Mouse (Mus musculus): ENCODE measurements around the gene Olfr323. TPM values are rescaled to one million over a fixed set of nuclear protein-coding genes. Genes with fewer than 3 reads are reported as not detected.

Olfr323 gene
- total RNA-seq, 2 experiments from 2014 or later, result not detected

DNA sequence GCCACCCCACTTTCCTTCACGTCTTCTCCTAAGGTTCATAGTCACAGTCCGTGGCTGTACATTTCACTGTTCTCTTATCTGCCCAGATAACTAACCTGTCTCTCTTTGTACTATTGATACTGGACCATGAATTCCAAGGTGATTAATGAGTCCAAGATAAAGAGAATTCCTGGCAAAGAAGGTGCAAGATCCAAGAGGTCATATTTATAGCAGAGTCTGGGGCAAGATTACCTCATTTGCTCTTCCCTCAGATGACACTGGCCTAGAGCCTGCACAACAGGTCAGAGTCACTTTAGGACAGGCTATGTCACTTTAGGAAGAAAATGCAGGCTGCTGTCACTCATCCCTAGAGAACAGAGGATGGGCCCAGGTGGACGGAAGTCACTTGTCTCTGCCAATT, 25.1 kb downstream of the Olfr323 start:
- ATAC-seq (replicated peaks; ENCODE audit: low FRiP score, poor library complexity, severe bottlenecking), result no peak

DNA sequence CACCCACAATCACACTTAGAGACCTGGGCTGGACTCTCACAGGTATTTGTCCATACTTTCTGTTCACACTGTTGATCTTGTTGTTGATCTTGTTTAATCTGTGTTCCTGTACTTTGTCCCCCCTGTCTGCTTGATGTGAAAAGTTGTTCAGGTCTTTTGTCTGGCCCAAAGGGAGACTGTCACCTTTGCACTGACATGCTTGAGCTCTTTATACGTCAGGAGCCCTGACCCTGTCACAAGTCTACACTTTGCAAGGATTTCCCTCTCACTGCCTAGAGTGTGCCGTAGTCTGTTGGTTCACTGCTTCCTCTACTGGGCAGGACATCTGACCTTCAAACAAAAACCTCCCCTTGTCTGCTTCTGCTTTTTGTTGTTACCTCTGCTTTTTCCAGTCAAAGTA, 25.6 kb downstream of the Olfr323 start:
- no peak for ATAC-seq (replicated peaks; ENCODE audit: low FRiP score, poor library complexity, severe bottlenecking)

DNA sequence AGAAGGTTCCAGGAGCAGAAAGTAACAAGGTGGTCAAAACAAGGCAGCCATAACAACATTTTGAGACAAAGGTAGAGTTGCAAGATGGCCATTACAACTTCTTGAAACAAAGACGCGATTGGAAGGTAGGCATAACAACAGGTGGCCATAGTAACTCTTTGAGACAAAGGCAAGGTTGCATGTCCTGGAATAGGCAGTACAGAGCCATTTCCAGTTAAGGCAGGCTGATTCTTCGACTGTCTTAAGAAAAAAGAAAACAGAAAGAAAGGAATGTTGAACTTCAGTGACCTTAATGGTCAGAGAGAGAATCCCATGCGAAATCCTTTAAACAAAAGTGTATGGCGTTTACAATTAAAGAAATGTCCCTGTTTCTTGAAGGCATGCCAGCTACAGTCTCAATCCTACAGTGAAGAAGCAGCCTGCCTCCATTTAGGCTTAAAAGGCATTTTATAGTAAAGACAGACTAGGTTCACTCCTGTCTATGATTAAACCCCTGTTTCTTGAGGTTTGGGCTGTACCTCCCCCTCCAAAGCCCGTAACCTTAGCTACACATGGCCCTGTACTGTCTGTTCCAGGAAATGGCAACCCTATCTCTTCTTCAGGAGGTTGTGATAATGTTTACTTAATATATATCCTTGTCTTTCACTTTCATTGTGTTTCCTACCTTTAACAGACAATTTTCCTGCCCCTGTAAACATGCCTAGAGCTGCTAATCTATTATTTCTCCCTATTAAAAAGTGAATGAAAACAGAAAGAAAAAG, 27.3 kb downstream of the Olfr323 start:
- ATAC-seq (replicated peaks; ENCODE audit: low FRiP score, poor library complexity, severe bottlenecking), result no peak

DNA sequence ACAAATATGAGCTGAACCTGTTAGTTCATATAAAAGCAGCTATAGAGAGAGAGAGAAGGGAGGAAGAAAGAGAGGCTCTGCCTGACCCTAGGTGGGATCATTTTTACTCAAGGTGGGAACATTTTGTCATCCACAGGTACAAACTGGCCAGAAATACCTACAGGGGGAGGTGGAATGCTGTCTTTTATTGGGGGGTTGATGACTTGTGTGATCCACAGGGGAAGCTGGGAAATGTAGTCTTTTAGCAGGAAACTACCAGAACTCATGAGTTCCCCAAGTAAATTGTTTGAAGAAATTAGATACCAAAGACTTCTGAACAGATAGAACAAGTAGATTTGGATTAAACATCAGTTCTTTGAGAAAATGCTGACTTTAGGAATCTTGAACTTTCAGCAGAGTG, 28.2 kb downstream of the Olfr323 start:
- no peak for ATAC-seq (replicated peaks; ENCODE audit: low FRiP score, poor library complexity, severe bottlenecking)

DNA sequence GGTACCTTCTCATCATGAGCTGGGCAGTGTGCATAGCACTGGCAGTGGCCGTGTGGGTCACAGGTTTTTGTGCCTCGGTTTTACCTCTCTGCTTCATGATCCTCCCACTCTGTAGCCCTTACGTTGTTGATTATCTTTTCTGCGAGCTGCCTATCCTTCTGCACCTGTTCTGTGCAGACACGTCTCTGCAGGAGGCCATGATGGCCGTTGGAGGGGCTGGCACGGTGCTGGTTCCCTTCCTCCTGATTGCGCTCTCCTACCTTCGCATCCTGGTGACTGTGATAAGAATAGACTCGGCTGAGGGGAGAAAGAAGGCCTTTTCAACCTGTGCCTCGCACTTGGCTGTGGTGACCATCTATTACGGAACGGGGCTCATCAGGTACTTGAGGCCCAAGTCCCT, 32.5 kb downstream of the Olfr323 start:
- no peak for ATAC-seq (replicated peaks; ENCODE audit: low FRiP score, poor library complexity, severe bottlenecking)

DNA sequence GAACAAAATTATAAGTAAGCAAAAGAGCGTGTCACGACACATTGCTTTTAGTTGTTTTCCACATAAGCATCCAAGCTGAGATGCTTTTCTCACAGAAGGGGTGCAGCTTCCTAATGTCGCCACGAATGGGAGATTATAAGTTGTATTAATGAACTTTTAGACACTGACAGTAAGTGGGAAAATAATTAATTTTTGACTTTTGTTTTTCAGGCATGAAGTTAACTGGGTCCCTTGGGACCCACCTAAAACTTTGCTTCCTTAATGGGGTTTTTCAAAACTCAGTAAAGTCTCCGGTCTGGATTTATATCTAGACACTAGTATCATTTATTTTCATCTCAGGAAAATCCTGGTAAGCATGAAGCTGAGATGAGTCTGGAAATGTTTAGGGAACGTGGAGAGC, 35.5 kb downstream of the Olfr323 start, which contains the start of gene Olfr324:
Gene Olfr324 (plus strand): TSS at position 301 of the 400 bp plus-strand sequence.
- no peak for ATAC-seq (replicated peaks; ENCODE audit: low FRiP score, poor library complexity, severe bottlenecking)

DNA sequence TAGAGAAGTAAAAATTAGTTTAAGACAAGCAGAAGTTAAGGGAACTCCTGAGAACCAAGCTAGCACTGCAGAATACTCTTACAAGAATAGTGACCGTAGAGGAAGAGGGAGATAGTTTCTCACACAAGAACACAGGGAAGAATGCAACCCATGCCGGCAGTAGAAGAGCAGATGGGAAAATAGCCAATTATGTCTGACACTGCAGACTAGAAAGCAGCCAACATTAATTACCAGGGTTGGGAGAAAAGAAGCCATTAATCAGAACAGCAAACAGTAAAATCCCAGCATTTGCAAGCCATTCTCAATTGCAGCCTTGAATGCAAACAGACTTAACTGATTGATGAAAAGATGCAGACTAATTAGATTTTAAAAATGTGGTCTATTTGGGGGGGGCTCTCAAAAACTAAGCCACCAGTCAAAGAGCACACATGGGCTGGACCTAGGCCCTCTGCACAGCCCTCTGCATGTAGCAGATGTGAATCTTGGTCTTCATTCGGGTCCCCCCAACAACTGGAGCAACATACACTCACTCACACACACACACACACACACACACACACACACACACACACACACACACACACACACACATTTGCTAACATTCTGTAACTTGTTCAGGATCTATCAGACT, 41.6 kb downstream of the Olfr323 start:
- no peak for ATAC-seq (replicated peaks; ENCODE audit: low FRiP score, poor library complexity, severe bottlenecking)

DNA sequence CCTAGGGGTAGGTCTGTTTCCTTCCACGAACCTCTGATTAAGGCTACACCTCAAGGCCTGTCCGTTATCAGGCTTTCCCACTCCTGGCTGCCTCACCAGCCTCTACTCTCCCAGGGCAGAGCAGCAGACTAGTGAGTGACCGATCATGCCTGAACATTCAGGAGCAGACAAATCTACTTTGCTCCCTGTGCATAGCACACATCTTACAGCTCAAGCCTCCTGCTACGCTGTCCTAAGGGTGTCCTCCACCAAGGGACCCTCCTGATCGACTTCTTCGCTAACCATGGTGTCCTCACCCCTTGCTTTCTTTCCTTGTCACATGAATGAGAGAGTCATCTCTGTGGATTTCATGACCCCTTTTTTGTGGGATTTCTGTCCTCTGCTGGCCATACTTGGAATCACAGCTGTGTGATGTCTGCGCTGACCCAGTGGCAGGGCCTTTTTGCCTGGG, 42.4 kb downstream of the Olfr323 start:
- ATAC-seq (replicated peaks; ENCODE audit: low FRiP score, poor library complexity, severe bottlenecking), result peak; percentile 97

DNA sequence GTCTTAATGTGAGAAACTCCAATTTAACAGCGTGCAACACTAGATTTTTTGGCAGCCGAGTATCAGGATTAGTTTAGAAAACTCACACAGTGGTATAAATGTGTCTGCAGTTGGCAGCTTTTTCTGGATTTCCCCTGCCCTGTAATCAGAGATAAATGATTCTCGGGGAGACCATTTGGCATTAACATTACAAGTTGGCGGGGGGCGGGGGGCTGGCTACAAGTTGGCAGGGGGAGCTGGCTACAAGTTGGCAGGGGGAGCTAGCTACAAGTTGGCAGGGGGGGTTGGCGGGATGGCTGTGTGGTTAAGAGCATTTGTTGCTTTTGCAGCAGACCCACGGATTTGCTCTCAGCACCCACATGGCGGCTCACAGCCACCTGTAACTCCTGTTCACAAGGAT, 51.7 kb downstream of the Olfr323 start:
- ATAC-seq (replicated peaks; ENCODE audit: low FRiP score, poor library complexity, severe bottlenecking), result no peak

DNA sequence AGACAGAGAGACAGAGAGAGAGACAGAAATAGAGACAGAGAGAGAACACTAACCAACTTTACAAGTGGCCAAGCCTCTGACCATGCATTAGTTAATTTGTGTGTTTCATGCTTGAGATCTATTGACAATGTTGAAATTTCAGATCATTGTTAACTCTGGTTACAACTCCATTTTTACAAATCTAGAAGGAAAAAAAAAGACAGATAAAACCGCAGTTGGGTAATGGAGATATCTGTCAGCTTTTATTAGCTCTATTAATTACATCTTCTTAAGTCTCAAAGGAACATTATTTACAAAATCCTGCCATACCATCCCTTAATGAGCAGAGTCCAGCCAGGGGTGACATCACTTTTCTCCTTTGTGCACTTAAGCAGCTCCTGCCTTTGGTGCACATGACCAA, 52.9 kb downstream of the Olfr323 start, which contains the start of gene Olfr325:
Gene Olfr325 (plus strand): TSS at position 301 of the 400 bp plus-strand sequence.
- no peak for ATAC-seq (replicated peaks; ENCODE audit: low FRiP score, poor library complexity, severe bottlenecking)

Other genes starting within 250 kb of the Olfr323 start
- not detected in 2 replicates for gene 1810065E05Rik, start 209.4 kb downstream of the Olfr323 start, total RNA-seq (2015; ENCODE audit: low replicate concordance)
- gene 1810065E05Rik, start 209.4 kb downstream of the Olfr323 start, total RNA-seq (2017; ENCODE audit: low replicate concordance), result not detected in 2 replicates
- not detected in 2 replicates for gene Gm12253, start 197.9 kb downstream of the Olfr323 start, total RNA-seq (2015; ENCODE audit: low replicate concordance)
- gene Gm12253, start 197.9 kb downstream of the Olfr323 start, total RNA-seq (2017; ENCODE audit: low replicate concordance), result not detected in 2 replicates
- not detected in 2 replicates for gene Lypd9, start 177.6 kb downstream of the Olfr323 start, total RNA-seq (2015; ENCODE audit: low replicate concordance)
- not detected in 2 replicates for gene Lypd9, start 177.6 kb downstream of the Olfr323 start, total RNA-seq (2017; ENCODE audit: low replicate concordance)
- gene Olfr30, start 168.2 kb downstream of the Olfr323 start, total RNA-seq (2015; ENCODE audit: low replicate concordance), result not detected in 2 replicates
- gene Olfr30, start 168.2 kb downstream of the Olfr323 start, total RNA-seq (2017; ENCODE audit: low replicate concordance), result not detected in 2 replicates
- gene Olfr332, start 137.9 kb downstream of the Olfr323 start, total RNA-seq (2015; ENCODE audit: low replicate concordance), result not detected in 2 replicates
- gene Olfr332, start 137.9 kb downstream of the Olfr323 start, total RNA-seq (2017; ENCODE audit: low replicate concordance), result not detected in 2 replicates
- gene Olfr331, start 127.9 kb downstream of the Olfr323 start, total RNA-seq (2015; ENCODE audit: low replicate concordance), result not detected in 2 replicates
- not detected in 2 replicates for gene Olfr331, start 127.9 kb downstream of the Olfr323 start, total RNA-seq (2017; ENCODE audit: low replicate concordance)
- gene Olfr330, start 95.7 kb downstream of the Olfr323 start, total RNA-seq (2015; ENCODE audit: low replicate concordance), result not detected in 2 replicates
- not detected in 2 replicates for gene Olfr330, start 95.7 kb downstream of the Olfr323 start, total RNA-seq (2017; ENCODE audit: low replicate concordance)
- not detected in 2 replicates for gene Olfr329-ps, start 84.1 kb downstream of the Olfr323 start, total RNA-seq (2015; ENCODE audit: low replicate concordance)
- gene Olfr329-ps, start 84.1 kb downstream of the Olfr323 start, total RNA-seq (2017; ENCODE audit: low replicate concordance), result not detected in 2 replicates
- gene Olfr328, start 74.9 kb downstream of the Olfr323 start, total RNA-seq (2015; ENCODE audit: low replicate concordance), result not detected in 2 replicates
- not detected in 2 replicates for gene Olfr328, start 74.9 kb downstream of the Olfr323 start, total RNA-seq (2017; ENCODE audit: low replicate concordance)
- gene Olfr224, start 59.9 kb downstream of the Olfr323 start, total RNA-seq (2015; ENCODE audit: low replicate concordance), result not detected in 2 replicates
- not detected in 2 replicates for gene Olfr224, start 59.9 kb downstream of the Olfr323 start, total RNA-seq (2017; ENCODE audit: low replicate concordance)
- not detected in 2 replicates for gene Olfr325, start 52.8 kb downstream of the Olfr323 start, total RNA-seq (2015; ENCODE audit: low replicate concordance)
- not detected in 2 replicates for gene Olfr325, start 52.8 kb downstream of the Olfr323 start, total RNA-seq (2017; ENCODE audit: low replicate concordance)
- gene Olfr324, start 35.4 kb downstream of the Olfr323 start, total RNA-seq (2015; ENCODE audit: low replicate concordance), result not detected in 2 replicates
- gene Olfr324, start 35.4 kb downstream of the Olfr323 start, total RNA-seq (2017; ENCODE audit: low replicate concordance), result not detected in 2 replicates
- not detected in 2 replicates for gene 2210407C18Rik, start 14.4 kb downstream of the Olfr323 start, total RNA-seq (2015; ENCODE audit: low replicate concordance)
- gene 2210407C18Rik, start 14.4 kb downstream of the Olfr323 start, total RNA-seq (2017; ENCODE audit: low replicate concordance), result not detected in 2 replicates
- gene Trim58, start 10.0 kb upstream of the Olfr323 start, total RNA-seq (2015; ENCODE audit: low replicate concordance), result 56.9 and 65.4 TPM in 2 replicates
- 45.0 and 61.1 TPM in 2 replicates for gene Trim58, start 10.0 kb upstream of the Olfr323 start, total RNA-seq (2017; ENCODE audit: low replicate concordance)
- 0.42 TPM in 1 of 2 replicates, not detected in the other for gene Olfr322, start 28.3 kb upstream of the Olfr323 start, total RNA-seq (2015; ENCODE audit: low replicate concordance)
- 0.77 and 1.9 TPM in 2 replicates for gene Olfr322, start 28.3 kb upstream of the Olfr323 start, total RNA-seq (2017; ENCODE audit: low replicate concordance)
- not detected in 2 replicates for gene Olfr320, start 50.6 kb upstream of the Olfr323 start, total RNA-seq (2015; ENCODE audit: low replicate concordance)
- gene Olfr320, start 50.6 kb upstream of the Olfr323 start, total RNA-seq (2017; ENCODE audit: low replicate concordance), result not detected in 2 replicates
- not detected in 2 replicates for gene Olfr319, start 68.7 kb upstream of the Olfr323 start, total RNA-seq (2015; ENCODE audit: low replicate concordance)
- not detected in 2 replicates for gene Olfr319, start 68.7 kb upstream of the Olfr323 start, total RNA-seq (2017; ENCODE audit: low replicate concordance)
- gene Olfr318, start 93.5 kb upstream of the Olfr323 start, total RNA-seq (2015; ENCODE audit: low replicate concordance), result not detected in 2 replicates
- gene Olfr318, start 93.5 kb upstream of the Olfr323 start, total RNA-seq (2017; ENCODE audit: low replicate concordance), result not detected in 2 replicates
- gene Olfr317, start 108.7 kb upstream of the Olfr323 start, total RNA-seq (2015; ENCODE audit: low replicate concordance), result not detected in 2 replicates
- gene Olfr317, start 108.7 kb upstream of the Olfr323 start, total RNA-seq (2017; ENCODE audit: low replicate concordance), result not detected in 2 replicates
- gene Olfr316, start 122.2 kb upstream of the Olfr323 start, total RNA-seq (2015; ENCODE audit: low replicate concordance), result not detected in 2 replicates
- gene Olfr316, start 122.2 kb upstream of the Olfr323 start, total RNA-seq (2017; ENCODE audit: low replicate concordance), result not detected in 2 replicates
- gene Olfr315, start 142.7 kb upstream of the Olfr323 start, total RNA-seq (2015; ENCODE audit: low replicate concordance), result not detected in 2 replicates
- not detected in 2 replicates for gene Olfr315, start 142.7 kb upstream of the Olfr323 start, total RNA-seq (2017; ENCODE audit: low replicate concordance)
- not detected in 2 replicates for gene Olfr314, start 152.5 kb upstream of the Olfr323 start, total RNA-seq (2015; ENCODE audit: low replicate concordance)
- gene Olfr314, start 152.5 kb upstream of the Olfr323 start, total RNA-seq (2017; ENCODE audit: low replicate concordance), result not detected in 2 replicates
- not detected in 2 replicates for gene Fam183b, start 171.5 kb upstream of the Olfr323 start, total RNA-seq (2015; ENCODE audit: low replicate concordance)
- gene Fam183b, start 171.5 kb upstream of the Olfr323 start, total RNA-seq (2017; ENCODE audit: low replicate concordance), result not detected in 2 replicates
- not detected in 2 replicates for gene Olfr313, start 184.5 kb upstream of the Olfr323 start, total RNA-seq (2015; ENCODE audit: low replicate concordance)
- not detected in 2 replicates for gene Olfr313, start 184.5 kb upstream of the Olfr323 start, total RNA-seq (2017; ENCODE audit: low replicate concordance)
- not detected in 2 replicates for gene Olfr312, start 198.7 kb upstream of the Olfr323 start, total RNA-seq (2015; ENCODE audit: low replicate concordance)
- not detected in 2 replicates for gene Olfr312, start 198.7 kb upstream of the Olfr323 start, total RNA-seq (2017; ENCODE audit: low replicate concordance)
- not detected in 2 replicates for gene Olfr311, start 208.8 kb upstream of the Olfr323 start, total RNA-seq (2015; ENCODE audit: low replicate concordance)
- gene Olfr311, start 208.8 kb upstream of the Olfr323 start, total RNA-seq (2017; ENCODE audit: low replicate concordance), result not detected in 2 replicates
- gene Gm12258, start 216.7 kb upstream of the Olfr323 start, total RNA-seq (2015; ENCODE audit: low replicate concordance), result 11.5 and 13.4 TPM in 2 replicates
- gene Gm12258, start 216.7 kb upstream of the Olfr323 start, total RNA-seq (2017; ENCODE audit: low replicate concordance), result 11.0 and 32.9 TPM in 2 replicates
- 4.3 and 11.3 TPM in 2 replicates for gene 2810021J22Rik, start 236.7 kb upstream of the Olfr323 start, total RNA-seq (2015; ENCODE audit: low replicate concordance)
- 2.7 and 3.9 TPM in 2 replicates for gene 2810021J22Rik, start 236.7 kb upstream of the Olfr323 start, total RNA-seq (2017; ENCODE audit: low replicate concordance)